Mouse (Mus musculus): Measurements from ENCODE around the gene Poldip3. TPM values are rescaled to one million over a fixed set of nuclear protein-coding genes. Genes with fewer than 3 reads are reported as not detected.

The Poldip3 gene
- 10 to 100 TPM; 90.1 to 93.9 TPM for total RNA-seq (2021)
- long read RNA-seq, transcript Poldip3-202 (8 exons, 3,157 nt) = minor isoform, 6 of 139 reads
- long read RNA-seq, transcript Poldip3-201 (9 exons, 3,299 nt) = major isoform, 122 of 139 reads
- long read RNA-seq, partial matches to known transcripts = 4 of 139 reads
- long read RNA-seq, other reads (novel, unspliced or antisense) = 7 of 139 reads

GRCm38 (mm10) chr15:83149196-83150072, at the start of gene Poldip3:
Gene Poldip3 (minus strand): TSS chr15:83149384.
- DNase-seq (ENCODE audit: low spot score in 2 of 2) = peak; percentile 97 to 99

GRCm38 (mm10) chr15:83193413-83193812, 44.2 kb upstream of the Poldip3 start:
- no peak for DNase-seq (ENCODE audit: low spot score in 2 of 2)

GRCm38 (mm10) chr15:83182351-83182750, 33.2 kb upstream of the Poldip3 start:
- no peak for DNase-seq (ENCODE audit: low spot score in 2 of 2)

- DNase-seq (ENCODE audit: low spot score in 2 of 2) = no peak
These were observed 32.7 kb upstream of the Poldip3 start for GRCm38 (mm10) chr15:83181800-83182330.

- no peak for DNase-seq (ENCODE audit: low spot score in 2 of 2)
These were observed 30.8 kb upstream of the Poldip3 start for GRCm38 (mm10) chr15:83180004-83180403.

- no peak for DNase-seq (ENCODE audit: low spot score in 2 of 2)
These were observed 27.5 kb upstream of the Poldip3 start for GRCm38 (mm10) chr15:83176653-83177052.

- DNase-seq (ENCODE audit: low spot score in 2 of 2) = no peak
These were observed 25.0 kb upstream of the Poldip3 start for GRCm38 (mm10) chr15:83173914-83174884.

GRCm38 (mm10) chr15:83172492-83173429, 23.6 kb upstream of the Poldip3 start, which contains the start of gene Cyb5r3:
Gene Cyb5r3 (minus strand): TSS chr15:83172592.
- no peak for DNase-seq (ENCODE audit: low spot score in 2 of 2)

- peak; percentile 93 to 97 for DNase-seq (ENCODE audit: low spot score in 2 of 2)
These were observed 22.7 kb upstream of the Poldip3 start for GRCm38 (mm10) chr15:83171712-83172481.

GRCm38 (mm10) chr15:83170956-83171659, 21.9 kb upstream of the Poldip3 start:
- DNase-seq (ENCODE audit: low spot score in 2 of 2) = no peak

- no peak for DNase-seq (ENCODE audit: low spot score in 2 of 2)
These were observed 20.9 kb upstream of the Poldip3 start for GRCm38 (mm10) chr15:83169772-83170722.

GRCm38 (mm10) chr15:83168875-83169771, 19.9 kb upstream of the Poldip3 start:
- no peak for DNase-seq (ENCODE audit: low spot score in 2 of 2)

- no peak for DNase-seq (ENCODE audit: low spot score in 2 of 2)
These were observed 19.1 kb upstream of the Poldip3 start for GRCm38 (mm10) chr15:83168311-83168710.

- DNase-seq (ENCODE audit: low spot score in 2 of 2) = no peak
These were observed 18.4 kb upstream of the Poldip3 start for GRCm38 (mm10) chr15:83167550-83168065.

- no peak for DNase-seq (ENCODE audit: low spot score in 2 of 2)
These were observed 17.9 kb upstream of the Poldip3 start for GRCm38 (mm10) chr15:83167126-83167525.

GRCm38 (mm10) chr15:83166642-83167041, 17.5 kb upstream of the Poldip3 start:
- peak in 1 of 2 experiments; percentile 18 for DNase-seq (ENCODE audit: low spot score in 2 of 2)

All from layer of hippocampus, adult 18-20 months (tissue).